Mouse (Mus musculus) heart, embryonic 14.5 days (tissue): ENCODE data around the gene Ttc9c. TPM values are rescaled to one million over a fixed set of nuclear protein-coding genes. Genes with fewer than 3 reads are reported as not detected.

Experiments used
- ATAC-seq: fragments of 200-750 bp; cut with Nextera tagmentation; 2 replicates; pipeline ENCODE4 v1.8.0; 2017; ENCODE audit warnings: low read depth, moderate TSS enrichment; ENCODE audit not compliant: insufficient number of reproducible peaks, insufficient read depth, low FRiP score
- H3K27ac ChIP-seq, 2 experiments: fragments of 200-500 bp in 1 of 2; fragments of 300-500 bp in 1 of 2; sonication (generic) in 1 of 2; replicated peaks in 1 of 2; 2 replicates each; pipeline ENCODE4 v1.5.1; 2012 to 2014; ENCODE audit warnings: low read depth in 2 of 2, low read length in 2 of 2, control low read depth in 1 of 2, mild to moderate bottlenecking in 1 of 2, mixed read lengths in 1 of 2; ENCODE audit not compliant: control insufficient read depth in 1 of 2, insufficient read depth in 1 of 2
- H3K27me3 ChIP-seq: fragments of 300-500 bp; sonication (generic); 2 replicates; pipeline ENCODE4 v1.6.1; 2014; ENCODE audit warnings: mild to moderate bottlenecking, low read length, control low read depth; ENCODE audit not compliant: control insufficient read depth, insufficient read depth
- H3K36me3 ChIP-seq: fragments of 300-500 bp; sonication (generic); 2 replicates; pipeline ENCODE4 v1.6.1; 2014; ENCODE audit warnings: mild to moderate bottlenecking, control low read depth, low read length, mixed read lengths; ENCODE audit not compliant: control insufficient read depth, insufficient read depth
- H3K4me1 ChIP-seq, 2 experiments: fragments of 200-500 bp in 1 of 2; fragments of 300-500 bp in 1 of 2; sonication (generic) in 1 of 2; 2 replicates each; pipeline ENCODE4 v1.6.1; 2012 to 2014; ENCODE audit warnings: low read length in 2 of 2, control low read depth in 1 of 2, mixed read lengths in 1 of 2; ENCODE audit not compliant: control insufficient read depth in 2 of 2, insufficient read depth in 2 of 2
- H3K4me2 ChIP-seq: fragments of 300-500 bp; sonication (generic); 2 replicates; pipeline ENCODE4 v1.6.1; 2014; ENCODE audit warnings: mild to moderate bottlenecking, low read length
- H3K4me3 ChIP-seq, 2 experiments: fragments of 200-500 bp in 1 of 2; fragments of 300-500 bp in 1 of 2; sonication (generic) in 1 of 2; 2 replicates each; pipeline ENCODE4 v1.5.1; 2012 to 2014; ENCODE audit warnings: low read length in 2 of 2, mild to moderate bottlenecking in 2 of 2, control low read depth in 1 of 2, low read depth in 1 of 2, moderate library complexity in 1 of 2; ENCODE audit not compliant: control insufficient read depth in 1 of 2, insufficient read depth in 1 of 2
- H3K9ac ChIP-seq: fragments of 300-500 bp; sonication (generic); 2 replicates; pipeline ENCODE4 v1.6.1; 2014; ENCODE audit warnings: mild to moderate bottlenecking, low read length
- H3K9me3 ChIP-seq: fragments of 300-500 bp; sonication (generic); 2 replicates; pipeline ENCODE4 v1.6.1; 2016; ENCODE audit warnings: low read length, control low read depth; ENCODE audit not compliant: control insufficient read depth
- WGBS: fragments of 180-500 bp; shearing (Covaris S2); extraction: QIAGEN DNeasy Blood & Tissue Kit; methylation state at CpG from one replicate; pipeline ENCODE4 v1.1.7; 2014; 5-methylcytosine and 5-hydroxymethylcytosine counted together
- polyA plus RNA-seq: library from polyadenylated mRNA; unstranded; fragments of >200 nt; fragmentation: Nextera tagmentation; extraction: Ambion mirVana; gene quantifications from 2 replicates; pipeline ENCODE4 v1.2.1, GENCODE M21; 2014

Ttc9c gene
- polyA plus RNA-seq, 1 experiment from 2014 or later = 27.7 TPM

DNA sequence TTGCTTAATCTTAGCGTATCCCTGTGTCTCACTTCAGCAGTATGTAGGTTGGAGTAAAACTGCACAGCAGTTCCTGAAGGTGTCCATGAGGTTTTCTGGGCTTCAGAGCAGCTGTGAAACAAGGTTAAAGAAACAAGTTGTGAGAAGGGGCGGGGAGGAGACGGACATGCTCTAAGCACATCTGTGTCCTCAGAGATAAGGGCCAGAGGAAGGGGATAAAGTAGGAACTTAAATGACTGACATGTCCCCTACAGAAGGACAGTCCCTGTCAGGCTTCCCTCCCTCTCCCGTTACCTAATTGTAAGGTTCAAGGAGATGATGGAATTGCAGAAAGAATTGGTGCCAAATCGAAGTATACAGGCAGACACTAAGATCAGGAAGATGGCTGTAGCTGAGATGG lies 46.1 kb downstream of the Ttc9c start:
- Histone ChIP-seq H3K27ac (peak overlapping the region in 1 of 2 experiments; percentile 46; a peak in 2 of 4 replicates), H3K36me3 (peaks cover 53% of the 10 kb centered on the region)

GRCm38 (mm10) chr19:8770567-8771270 lies 48.4 kb downstream of the Ttc9c start, which contains the start of gene Tmem223:
Tmem223 (plus strand) TSS chr19:8770996.
- H3K9ac ChIP-seq = peak within 1 kb of the TSS; percentile 98
- H3K4me1 ChIP-seq = peaks cover 12 to 23% of the 10 kb centered on the region in 2 experiments
- no peaks in the 10 kb centered on the region for H3K27me3 ChIP-seq
- H3K9me3 ChIP-seq = no peaks in the 10 kb centered on the region
- peak; percentile 10; the same call in 1 of the 2 replicates for ATAC-seq
- H3K36me3 ChIP-seq = peaks cover 67% of the 10 kb centered on the region
- H3K4me3 ChIP-seq = peak within 1 kb of the TSS; percentile 84 to 91
- 20% methylated on average over 29 of the region's 29 CpGs for WGBS
- H3K27ac ChIP-seq = peak within 1 kb of the TSS; percentile 89 to 92
- H3K4me2 ChIP-seq = peak within 1 kb of the TSS; percentile 74

More for the DNA sequence above, 46.1 kb downstream of the Ttc9c start:
- Histone ChIP-seq H3K9ac (peak overlapping the region; percentile 95; the same call in 1 of the 2 replicates), H3K4me3 (peak overlapping the region in 1 of 2 experiments; percentile 85; a peak in 1 of 4 replicates), H3K4me1 (peaks cover 12 to 23% of the 10 kb centered on the region in 2 experiments), H3K4me2 (peak overlapping the region; percentile 98), H3K9me3 (no peaks in the 10 kb centered on the region), H3K27me3 (no peaks in the 10 kb centered on the region)
- 63% methylated on average over 5 of the region's 5 CpGs for WGBS
- ATAC-seq = no peak

- H3K4me3 ChIP-seq = no peak overlapping the region
- H3K4me1 ChIP-seq = peaks cover 0 to 2% of the 10 kb centered on the region in 2 experiments; a peak in 1 of 4 replicates
- H3K9ac ChIP-seq = no peak overlapping the region
- H3K9me3 ChIP-seq = peaks cover 8% of the 10 kb centered on the region; the same call in 1 of the 2 replicates
- H3K36me3 ChIP-seq = peaks cover 85% of the 10 kb centered on the region
- no peaks in the 10 kb centered on the region for H3K27me3 ChIP-seq
- ATAC-seq = no peak
- H3K27ac ChIP-seq = no peak overlapping the region
- WGBS = 98% methylated on average over 9 of the region's 9 CpGs
- H3K4me2 ChIP-seq = no peak overlapping the region
Measured at GRCm38 (mm10) chr19:8765562-8765961, 53.6 kb downstream of the Ttc9c start.

DNA sequence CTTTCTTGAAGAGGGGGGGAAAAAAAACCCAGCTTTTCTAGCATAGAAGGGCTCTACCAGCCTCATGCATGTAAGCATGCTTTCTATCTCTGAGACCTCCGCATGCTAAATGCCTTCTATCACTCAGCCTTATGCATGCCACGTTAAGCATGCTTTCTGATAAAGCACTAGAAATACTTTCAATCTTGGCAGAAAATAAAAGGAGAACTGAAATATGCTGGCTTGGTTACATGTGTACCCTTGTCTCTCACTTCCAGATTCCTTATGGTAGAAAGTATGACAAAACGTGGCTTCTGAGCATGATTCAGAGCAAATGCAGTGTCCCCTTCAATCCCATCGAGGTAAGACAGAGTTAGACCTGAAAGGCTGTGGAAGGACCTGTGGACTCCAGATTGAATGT lies 55.9 kb downstream of the Ttc9c start:
- ATAC-seq = no peak
- Histone ChIP-seq H3K27me3 (no peaks in the 10 kb centered on the region), H3K27ac (no peak overlapping the region), H3K9ac (no peak overlapping the region), H3K4me2 (no peak overlapping the region), H3K9me3 (peaks cover 8% of the 10 kb centered on the region; the same call in 1 of the 2 replicates), H3K4me3 (no peak overlapping the region), H3K36me3 (peaks cover 63% of the 10 kb centered on the region), H3K4me1 (peaks cover 0 to 5% of the 10 kb centered on the region in 2 experiments; a peak in 2 of 4 replicates)
- WGBS = 67% methylated on average over 4 of the region's 4 CpGs

DNA sequence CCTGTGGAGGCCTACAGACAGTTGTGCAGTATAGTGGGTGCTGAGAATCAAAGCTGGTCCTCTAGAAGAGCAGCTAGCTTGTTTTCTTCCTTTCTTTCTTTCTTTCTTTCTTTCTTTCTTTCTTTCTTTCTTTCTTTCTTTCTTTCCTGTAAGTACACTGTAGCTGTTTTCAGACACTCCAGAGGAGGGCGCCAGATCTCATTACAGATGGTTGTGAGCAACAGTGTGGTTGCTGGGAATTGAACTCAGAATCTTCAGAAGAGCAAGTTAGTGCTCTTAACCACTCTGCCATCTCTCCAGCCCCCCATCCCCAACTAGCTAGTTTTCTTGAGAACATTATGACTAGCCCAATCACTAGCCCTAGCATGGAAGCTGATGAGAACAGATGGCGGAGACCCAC lies 58.4 kb downstream of the Ttc9c start:
- no peak overlapping the region for H3K4me2 ChIP-seq
- no peak overlapping the region for H3K9ac ChIP-seq
- no peak overlapping the region for H3K27ac ChIP-seq
- peaks cover 0 to 16% of the 10 kb centered on the region in 2 experiments; a peak in 2 of 4 replicates for H3K4me1 ChIP-seq
- H3K27me3 ChIP-seq = no peaks in the 10 kb centered on the region
- peaks cover 8% of the 10 kb centered on the region; the same call in 1 of the 2 replicates for H3K9me3 ChIP-seq
- WGBS = 90% methylated on average over 2 of the region's 2 CpGs
- ATAC-seq = no peak
- peaks cover 38% of the 10 kb centered on the region for H3K36me3 ChIP-seq
- no peak overlapping the region for H3K4me3 ChIP-seq

Other genes starting within 250 kb of the Ttc9c start
- not detected in 2 replicates for gene Slc22a8, start 228.1 kb downstream of the Ttc9c start, polyA plus RNA-seq
- gene Slc22a6, start 201.3 kb downstream of the Ttc9c start, polyA plus RNA-seq = not detected in 2 replicates
- 0.12 TPM in 1 of 2 replicates, not detected in the other for gene Chrm1, start 155.5 kb downstream of the Ttc9c start, polyA plus RNA-seq
- 62.2 and 65.7 TPM in 2 replicates for gene Slc3a2, start 96.0 kb downstream of the Ttc9c start, polyA plus RNA-seq
- gene Wdr74, start 83.5 kb downstream of the Ttc9c start, polyA plus RNA-seq = 49.7 and 50.5 TPM in 2 replicates
- gene 1700092M07Rik, start 78.6 kb downstream of the Ttc9c start, polyA plus RNA-seq = 1.2 TPM in 1 of 2 replicates, not detected in the other
- gene Stx5a, start 77.9 kb downstream of the Ttc9c start, polyA plus RNA-seq = 81.4 and 83.5 TPM in 2 replicates
- gene Nxf1, start 62.3 kb downstream of the Ttc9c start, polyA plus RNA-seq = 101 and 105 TPM in 2 replicates
- 167 and 196 TPM in 2 replicates for gene Tmem223, start 48.3 kb downstream of the Ttc9c start, polyA plus RNA-seq
- 59.0 and 69.7 TPM in 2 replicates for gene Tmem179b, start 44.9 kb downstream of the Ttc9c start, polyA plus RNA-seq
- 10.8 and 10.9 TPM in 2 replicates for gene Taf6l, start 32.9 kb downstream of the Ttc9c start, polyA plus RNA-seq
- 128 and 146 TPM in 2 replicates for gene Polr2g, start 20.8 kb downstream of the Ttc9c start, polyA plus RNA-seq
- gene Zbtb3, start 16.8 kb downstream of the Ttc9c start, polyA plus RNA-seq = 3.0 and 3.2 TPM in 2 replicates
- gene Hnrnpul2, start 677 bp upstream of the Ttc9c start, polyA plus RNA-seq = 3.9 and 5.0 TPM in 2 replicates
- 0.43 TPM in 1 of 2 replicates, not detected in the other for gene AC129217.1, start 10.4 kb upstream of the Ttc9c start, polyA plus RNA-seq
- gene Bscl2, start 18.1 kb upstream of the Ttc9c start, polyA plus RNA-seq = 40.6 and 45.0 TPM in 2 replicates
- gene Gng3, start 19.9 kb upstream of the Ttc9c start, polyA plus RNA-seq = 1.0 and 2.3 TPM in 2 replicates
- gene Lrrn4cl, start 31.4 kb upstream of the Ttc9c start, polyA plus RNA-seq = 1.2 and 1.3 TPM in 2 replicates
- gene Ubxn1, start 52.2 kb upstream of the Ttc9c start, polyA plus RNA-seq = 118 and 123 TPM in 2 replicates
- gene Uqcc3, start 61.6 kb upstream of the Ttc9c start, polyA plus RNA-seq = 67.4 and 78.2 TPM in 2 replicates
- 48.3 and 51.5 TPM in 2 replicates for gene Lbhd1, start 64.4 kb upstream of the Ttc9c start, polyA plus RNA-seq
- gene Gm49403, start 64.6 kb upstream of the Ttc9c start, polyA plus RNA-seq = not detected in 2 replicates
- gene 1810009A15Rik, start 69.5 kb upstream of the Ttc9c start, polyA plus RNA-seq = 53.7 and 55.8 TPM in 2 replicates
- not detected in 2 replicates for gene Gm49416, start 69.6 kb upstream of the Ttc9c start, polyA plus RNA-seq
- gene Ints5, start 73.7 kb upstream of the Ttc9c start, polyA plus RNA-seq = 18.2 TPM in 2 replicates
- 48.0 and 54.6 TPM in 2 replicates for gene Ganab, start 78.7 kb upstream of the Ttc9c start, polyA plus RNA-seq
- gene B3gat3, start 101.0 kb upstream of the Ttc9c start, polyA plus RNA-seq = 27.8 and 34.2 TPM in 2 replicates
- gene Rom1, start 110.0 kb upstream of the Ttc9c start, polyA plus RNA-seq = 0.94 and 1.6 TPM in 2 replicates
- 9.0 TPM in 2 replicates for gene Eml3, start 110.2 kb upstream of the Ttc9c start, polyA plus RNA-seq
- gene Mta2, start 122.5 kb upstream of the Ttc9c start, polyA plus RNA-seq = 19.8 and 26.5 TPM in 2 replicates
- 14.5 and 15.6 TPM in 2 replicates for gene Tut1, start 134.5 kb upstream of the Ttc9c start, polyA plus RNA-seq
- 234 and 253 TPM in 2 replicates for gene Eef1g, start 147.7 kb upstream of the Ttc9c start, polyA plus RNA-seq
- gene Ahnak, start 170.0 kb upstream of the Ttc9c start, polyA plus RNA-seq = 29.4 and 30.6 TPM in 2 replicates